Mouse (Mus musculus): ENCODE results near the gene Klhl5.

Klhl5 gene

DNA sequence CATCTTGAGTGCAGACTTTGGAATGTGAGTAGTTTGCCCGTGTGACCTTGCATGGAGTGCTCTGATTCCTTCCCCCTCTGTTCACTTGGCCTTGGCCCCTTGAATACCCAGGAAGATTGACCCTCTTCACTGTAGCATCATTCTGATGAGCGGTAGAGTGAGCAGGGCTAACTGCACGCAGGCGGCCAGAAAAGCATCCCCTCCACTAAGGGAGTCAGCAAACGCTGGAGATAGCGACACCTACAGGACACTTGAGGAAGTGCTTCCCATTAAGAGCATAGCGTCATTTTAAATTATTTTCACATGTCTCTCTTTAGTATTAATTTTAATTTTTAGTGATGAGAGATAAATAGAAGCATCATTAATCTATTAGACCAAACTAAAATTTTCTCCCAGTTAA, 106.0 kb downstream of the Klhl5 start:
- DNase-seq, result no peak
